Mouse (Mus musculus): ENCODE data around the gene Usp47.

Usp47 gene

DNA sequence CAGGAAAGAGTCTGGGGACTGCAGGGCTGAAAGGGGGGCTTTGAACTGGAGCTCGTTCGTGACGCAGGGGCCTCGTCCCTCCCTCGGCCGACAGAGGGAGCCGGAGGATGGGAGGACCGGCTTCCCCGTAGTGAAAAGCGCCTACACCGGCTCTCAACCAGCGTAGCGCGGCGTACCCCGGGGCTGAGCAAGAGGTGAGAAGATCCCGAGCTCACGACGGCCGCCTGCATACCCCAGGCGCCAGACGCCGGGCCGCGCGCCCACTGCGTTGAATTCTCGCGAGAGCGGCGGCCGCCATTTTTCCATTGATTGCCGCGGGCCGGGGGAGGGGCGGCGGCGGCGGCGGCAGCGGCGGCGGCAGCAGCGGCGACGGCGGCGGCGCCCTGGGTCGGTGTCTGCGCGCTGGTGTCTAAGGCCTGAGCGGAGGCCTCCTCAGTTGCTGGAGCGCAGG is at the start of gene Usp47:
Usp47 (plus strand) TSS at position 355 of the 451 bp plus-strand sequence.
- DNase-seq (ENCODE audit: low read depth, low spot score), result peak; percentile 94

DNA sequence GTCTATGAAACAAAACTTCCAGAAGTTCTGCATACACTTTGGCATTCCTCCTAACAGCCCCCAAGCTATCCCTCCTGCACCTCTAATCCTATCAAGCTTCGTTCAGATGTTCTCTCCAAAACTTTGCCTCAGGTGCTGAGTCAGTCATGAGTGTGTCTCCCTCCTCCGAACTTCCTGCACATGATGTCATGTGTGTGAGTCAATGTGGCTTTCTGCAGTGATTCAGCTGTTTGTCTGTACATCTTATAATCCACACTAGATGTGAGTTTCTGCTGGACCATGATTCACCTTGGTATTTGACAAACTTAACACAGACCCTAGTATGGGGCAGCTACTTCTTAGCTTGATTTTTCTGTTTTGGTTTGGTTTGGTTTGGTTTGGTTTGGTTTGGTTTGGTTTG is 46.9 kb upstream of the Usp47 start:
- no peak for DNase-seq (ENCODE audit: low read depth, low spot score)

DNA sequence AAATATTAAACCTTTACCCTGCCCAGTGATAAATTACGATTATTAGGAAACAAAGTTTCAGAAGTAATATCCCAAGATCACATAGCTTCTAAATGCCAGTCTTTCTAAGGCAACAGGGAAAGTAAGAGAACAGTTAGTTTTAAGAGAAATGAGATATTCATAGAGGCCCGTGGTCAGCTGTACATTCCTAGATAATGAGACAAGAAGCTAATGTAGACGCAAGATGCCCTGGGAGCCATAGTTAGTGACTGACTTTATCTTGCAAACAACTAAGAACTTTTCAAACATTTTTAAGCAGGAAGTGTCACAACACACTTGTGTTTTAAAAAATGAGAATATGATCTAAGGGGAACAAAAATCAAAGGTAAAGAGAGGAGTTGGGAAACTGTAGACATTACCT is 45.4 kb upstream of the Usp47 start:
- DNase-seq (ENCODE audit: low read depth, low spot score), result no peak

DNA sequence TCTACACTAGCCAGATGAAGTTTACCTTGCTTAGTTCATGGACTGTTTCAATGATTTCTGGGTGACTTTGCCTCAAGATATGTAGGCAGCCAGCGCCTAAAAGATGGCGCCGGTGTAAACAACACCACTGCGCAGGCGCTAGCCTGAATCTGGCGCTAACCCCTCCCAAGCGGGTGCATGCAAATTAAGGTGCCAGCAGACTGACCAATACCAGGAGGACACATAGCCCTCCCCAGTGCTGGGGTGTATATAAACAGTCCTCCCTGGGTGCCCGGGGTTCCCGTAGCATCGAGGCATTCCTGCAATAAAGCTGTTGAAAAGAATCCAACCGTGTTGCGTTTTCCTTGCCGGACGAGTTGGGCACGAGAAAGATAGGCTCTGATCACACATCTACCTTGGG is 41.0 kb upstream of the Usp47 start:
- DNase-seq (ENCODE audit: low read depth, low spot score), result no peak

DNA sequence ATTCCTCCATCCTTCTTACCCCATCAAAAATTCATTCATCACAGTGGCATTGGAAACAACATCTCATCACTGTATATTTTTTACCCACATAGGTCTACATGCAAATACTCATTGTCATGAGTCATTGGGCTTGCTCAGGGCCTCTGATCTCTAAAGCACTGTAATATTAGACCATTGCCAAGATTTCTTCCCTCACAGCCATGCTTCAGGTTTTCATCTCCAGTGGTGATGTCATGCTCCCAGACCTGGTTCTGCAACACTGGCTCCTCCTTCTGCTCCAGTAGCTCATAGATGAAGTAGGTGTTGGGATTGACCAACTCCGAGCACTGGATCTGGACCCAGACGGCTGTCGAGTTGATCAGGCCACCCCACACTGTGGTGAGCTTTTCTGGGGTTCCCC is 38.8 kb upstream of the Usp47 start:
- DNase-seq (ENCODE audit: low read depth, low spot score), result no peak

DNA sequence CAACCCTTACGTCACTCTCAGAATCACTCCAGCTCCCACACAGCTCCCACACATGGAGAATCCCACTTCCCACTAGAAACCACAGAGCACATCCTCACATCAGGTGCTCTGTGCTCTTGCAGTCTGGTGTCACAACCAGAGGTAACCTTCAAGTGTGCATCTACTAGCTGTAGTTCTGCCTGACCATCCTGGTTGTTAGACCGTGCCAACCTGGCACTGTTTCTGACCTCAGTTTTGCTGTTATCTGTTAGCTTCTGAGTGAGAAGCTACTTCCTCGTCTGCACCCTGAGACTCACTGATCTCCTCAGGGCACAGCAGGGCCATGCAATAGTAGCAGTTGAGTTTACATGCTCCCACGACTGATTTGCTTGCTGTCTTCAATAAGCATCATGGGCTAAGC is 38.0 kb upstream of the Usp47 start:
- DNase-seq (ENCODE audit: low read depth, low spot score), result no peak

DNA sequence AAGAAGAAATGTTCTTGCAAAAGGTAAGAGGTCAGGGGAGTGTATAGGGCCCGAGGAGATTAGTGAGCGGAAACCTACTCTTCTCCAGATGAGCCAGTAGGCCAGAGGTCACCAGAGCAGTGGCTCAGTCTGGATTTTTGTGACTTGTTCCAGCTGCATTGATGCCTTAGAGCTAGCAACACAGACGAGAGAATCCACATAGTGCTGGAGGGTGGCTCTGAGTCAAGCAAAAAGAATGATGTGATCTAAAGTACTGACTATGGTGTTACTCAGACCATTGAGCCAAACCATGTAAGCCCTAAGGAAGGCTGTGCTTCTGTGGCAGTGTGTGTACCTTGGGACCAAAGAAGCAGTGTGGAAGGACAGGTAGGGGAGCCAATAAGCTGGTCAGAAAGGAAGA is 36.4 kb upstream of the Usp47 start:
- no peak for DNase-seq (ENCODE audit: low read depth, low spot score)

DNA sequence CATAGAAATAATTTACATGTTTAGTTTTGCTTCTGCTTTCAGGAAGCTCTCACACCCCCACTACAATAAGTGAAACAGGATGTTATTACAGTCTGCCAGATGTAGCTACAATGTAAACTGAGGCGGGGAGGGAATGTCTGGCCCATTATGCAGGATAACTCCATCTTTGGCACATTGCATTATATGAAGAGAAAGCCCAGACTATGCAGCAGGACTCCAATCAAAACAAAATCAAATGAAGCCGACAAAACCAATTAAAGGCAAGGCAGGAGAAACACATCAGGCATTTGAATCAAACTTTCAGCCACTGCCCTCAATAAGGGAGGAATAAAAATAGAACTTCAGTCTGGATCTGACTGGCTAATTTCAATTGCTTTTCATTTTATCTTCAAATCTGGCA is 25.9 kb upstream of the Usp47 start:
- no peak for DNase-seq (ENCODE audit: low read depth, low spot score)

DNA sequence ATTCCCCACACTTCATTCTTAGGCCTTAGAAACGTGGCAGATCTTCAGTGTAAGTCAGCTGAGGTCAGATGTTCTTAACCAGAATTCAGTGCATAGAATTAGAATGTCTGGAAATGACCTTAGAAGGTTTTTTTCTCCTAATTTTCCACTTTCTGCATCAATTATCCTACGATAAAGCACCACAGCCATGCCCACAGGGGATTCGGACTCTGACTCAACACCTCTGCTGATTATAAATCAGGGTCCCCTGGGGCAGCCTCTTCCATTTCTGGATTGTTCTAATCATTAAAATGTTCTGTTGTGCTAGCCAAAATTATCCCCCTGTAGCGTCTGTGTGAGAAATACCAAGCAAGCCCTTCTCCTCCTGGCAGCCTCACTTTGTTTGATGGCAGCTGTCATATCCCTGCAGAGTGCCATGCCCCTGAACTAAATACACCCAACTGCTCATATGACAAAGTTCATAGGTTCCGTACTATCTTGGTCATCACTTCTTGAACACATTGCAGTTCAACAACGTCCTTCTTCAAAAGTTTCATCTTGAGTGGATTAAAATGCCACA is 24.8 kb upstream of the Usp47 start:
- DNase-seq (ENCODE audit: low read depth, low spot score), result no peak

DNA sequence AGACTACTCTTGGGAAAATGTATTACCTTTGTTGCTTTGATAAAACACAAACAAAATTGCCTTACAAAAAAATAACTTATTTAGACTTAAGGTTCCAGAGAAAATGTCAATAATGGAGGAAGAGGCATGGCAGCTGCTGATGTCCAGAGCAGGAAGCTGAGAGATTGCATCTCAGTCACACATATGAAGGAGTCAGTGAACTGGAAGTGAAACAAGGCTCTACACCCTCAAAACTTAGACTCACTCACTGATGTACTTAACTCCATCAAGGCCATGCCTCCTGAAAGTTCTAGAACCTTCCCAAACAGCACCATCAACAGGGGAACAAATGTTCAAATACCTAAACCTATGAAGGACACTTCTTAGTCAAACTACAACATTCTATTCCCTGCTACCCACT is 23.9 kb upstream of the Usp47 start:
- no peak for DNase-seq (ENCODE audit: low read depth, low spot score)

DNA sequence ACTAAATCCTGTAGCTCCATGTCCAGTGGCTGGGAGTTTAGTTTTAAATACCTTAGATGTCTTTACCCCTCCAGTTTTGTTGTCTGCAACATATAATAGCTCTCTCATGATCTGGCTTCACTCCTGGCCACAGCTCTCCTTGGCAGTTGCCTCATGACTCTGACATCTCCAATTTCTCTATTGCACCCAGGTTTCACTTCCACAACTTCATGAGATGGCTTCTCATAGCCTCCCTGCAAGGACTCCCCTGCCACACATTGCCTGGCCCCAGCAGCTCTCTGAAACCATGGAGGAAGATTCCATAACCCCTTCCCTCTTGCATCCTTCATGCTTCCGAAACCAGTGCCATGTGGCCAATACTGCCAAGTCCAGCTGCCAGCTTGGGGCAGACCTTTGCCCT is 23.1 kb upstream of the Usp47 start:
- no peak for DNase-seq (ENCODE audit: low read depth, low spot score)

DNA sequence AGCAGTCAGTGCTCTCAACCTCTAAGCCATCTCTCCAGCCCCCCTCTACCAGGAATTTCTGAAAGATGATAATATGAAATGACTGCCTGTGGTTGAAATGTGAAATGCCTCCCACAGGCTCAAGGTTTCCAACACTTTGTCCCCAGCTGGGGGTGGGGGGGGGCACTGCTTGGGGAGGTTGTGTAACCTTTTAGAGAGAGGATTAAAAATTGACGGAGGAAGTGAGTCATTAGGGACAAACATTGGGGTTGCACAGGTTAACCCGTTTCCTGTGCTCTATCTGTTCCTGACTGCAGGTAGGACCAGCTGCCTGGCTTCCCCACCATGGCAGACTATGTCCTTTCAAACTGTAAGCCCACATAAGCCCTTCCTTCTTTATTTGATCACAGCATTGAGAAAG is 12.8 kb upstream of the Usp47 start:
- DNase-seq (ENCODE audit: low read depth, low spot score), result no peak

DNA sequence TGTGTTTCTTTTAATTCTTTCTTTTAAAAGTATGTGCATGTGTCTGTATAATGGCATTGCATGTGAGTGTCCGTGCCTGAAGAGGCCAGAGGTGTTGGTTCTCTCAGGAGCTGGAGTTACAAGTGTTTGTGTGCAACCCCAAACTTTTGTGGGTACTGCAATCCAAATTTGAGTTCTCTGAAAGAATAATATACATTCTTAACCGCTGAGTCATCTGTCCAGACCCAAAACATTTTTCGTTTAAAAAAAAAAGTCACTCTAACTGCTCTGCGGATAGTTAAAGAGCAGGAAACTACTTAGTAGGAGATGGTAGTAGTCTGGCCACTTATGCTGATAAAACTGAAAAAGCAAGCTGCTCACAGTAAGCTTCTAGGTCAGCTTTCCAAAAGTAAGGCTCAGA is 12.3 kb upstream of the Usp47 start:
- no peak for DNase-seq (ENCODE audit: low read depth, low spot score)

DNA sequence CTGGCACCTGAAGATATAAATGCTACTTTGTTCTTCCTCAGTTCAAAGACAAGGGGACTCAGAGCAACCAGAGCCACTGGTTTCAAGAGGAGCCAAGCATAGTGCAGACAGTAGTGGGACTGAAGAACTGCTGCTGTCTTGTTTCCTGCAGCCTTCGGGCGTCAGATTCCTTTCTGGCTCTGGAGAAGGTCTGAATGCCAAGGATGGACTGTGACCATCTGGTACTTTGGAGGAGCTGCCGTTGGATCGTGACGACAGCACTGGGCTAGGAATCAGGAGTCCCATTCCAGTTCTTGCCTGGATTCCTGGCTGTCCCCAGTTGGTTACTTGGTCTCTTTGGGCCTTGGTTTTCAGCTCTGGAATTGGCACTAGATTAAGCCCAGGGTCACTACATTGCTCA is 11.2 kb upstream of the Usp47 start:
- no peak for DNase-seq (ENCODE audit: low read depth, low spot score)

DNA sequence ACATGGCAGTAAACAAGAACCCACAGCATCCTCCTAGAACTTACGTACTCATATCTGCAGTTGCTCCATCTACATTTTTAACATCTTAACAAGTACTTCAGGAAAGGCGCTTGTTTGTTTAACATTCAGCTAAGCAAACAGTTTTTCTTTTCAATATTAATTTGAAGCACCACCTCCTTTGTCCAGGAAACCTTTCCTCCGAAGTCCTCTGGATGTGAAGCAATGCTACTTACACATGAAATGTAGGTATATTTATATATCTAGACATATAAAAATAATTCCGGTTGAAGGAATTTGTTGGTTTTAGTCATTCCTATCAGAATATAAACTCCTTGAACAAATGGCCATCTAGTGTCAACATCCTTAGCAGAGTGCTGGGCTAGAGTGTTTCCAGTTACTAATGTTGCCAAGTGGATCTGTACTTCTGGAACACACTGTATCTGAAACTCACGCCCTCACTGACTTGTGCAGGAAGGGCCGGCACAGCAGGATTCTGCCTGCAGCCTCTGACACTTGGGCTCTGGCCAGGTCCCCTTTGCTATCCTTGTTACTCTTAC is 10.6 kb upstream of the Usp47 start:
- no peak for DNase-seq (ENCODE audit: low read depth, low spot score)

DNA sequence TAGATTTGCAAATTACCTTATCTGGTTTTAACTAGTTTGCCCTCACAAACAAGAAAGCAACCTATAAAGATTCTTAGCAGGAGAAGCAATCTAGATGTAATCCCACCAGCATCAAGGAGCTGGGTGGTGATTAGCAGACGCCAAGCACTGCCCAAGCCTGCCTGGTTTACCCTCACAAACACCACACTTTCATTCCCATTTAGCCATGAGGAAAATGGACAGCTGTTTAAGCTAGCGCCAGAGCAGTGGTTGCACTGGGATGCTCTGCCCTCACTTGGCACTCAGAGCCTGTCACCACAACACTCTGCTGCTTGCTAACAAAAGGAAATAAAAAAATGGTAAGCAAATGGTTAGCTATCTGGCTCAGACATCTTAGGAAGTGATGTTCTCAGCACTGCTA is 9.2 kb upstream of the Usp47 start:
- no peak for DNase-seq (ENCODE audit: low read depth, low spot score)

DNA sequence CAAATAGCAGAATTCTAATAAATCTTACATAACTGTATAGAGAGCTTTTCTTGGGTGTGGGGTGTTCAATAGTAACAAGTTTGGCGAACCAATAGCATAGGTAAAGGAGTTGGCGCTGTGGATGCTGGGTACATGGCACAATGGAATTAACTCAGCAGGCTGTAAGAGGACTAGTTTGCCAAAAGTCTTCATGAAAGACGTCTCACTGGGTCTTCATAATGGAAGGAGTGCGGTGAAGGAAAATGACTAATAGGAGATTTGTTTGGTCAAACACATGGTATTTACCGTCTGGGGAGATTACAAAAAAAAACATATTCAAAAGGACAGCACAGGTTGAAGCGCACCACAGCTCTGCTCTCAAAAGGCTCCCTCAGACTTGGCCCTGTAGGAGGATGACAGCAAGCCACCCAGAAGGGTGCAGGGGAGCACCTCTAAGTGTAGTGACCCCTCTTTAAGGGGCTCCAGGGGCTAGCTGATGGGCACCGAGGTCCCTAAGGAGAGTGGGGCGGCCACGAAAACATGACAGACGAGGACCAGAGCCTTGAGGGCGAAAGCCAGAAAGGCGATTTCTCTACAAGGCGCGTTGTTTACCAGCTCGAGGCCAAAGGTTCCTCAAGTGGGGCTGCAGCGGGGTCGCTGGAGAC is 676 bp upstream of the Usp47 start:
- no peak for DNase-seq (ENCODE audit: low read depth, low spot score)

DNA sequence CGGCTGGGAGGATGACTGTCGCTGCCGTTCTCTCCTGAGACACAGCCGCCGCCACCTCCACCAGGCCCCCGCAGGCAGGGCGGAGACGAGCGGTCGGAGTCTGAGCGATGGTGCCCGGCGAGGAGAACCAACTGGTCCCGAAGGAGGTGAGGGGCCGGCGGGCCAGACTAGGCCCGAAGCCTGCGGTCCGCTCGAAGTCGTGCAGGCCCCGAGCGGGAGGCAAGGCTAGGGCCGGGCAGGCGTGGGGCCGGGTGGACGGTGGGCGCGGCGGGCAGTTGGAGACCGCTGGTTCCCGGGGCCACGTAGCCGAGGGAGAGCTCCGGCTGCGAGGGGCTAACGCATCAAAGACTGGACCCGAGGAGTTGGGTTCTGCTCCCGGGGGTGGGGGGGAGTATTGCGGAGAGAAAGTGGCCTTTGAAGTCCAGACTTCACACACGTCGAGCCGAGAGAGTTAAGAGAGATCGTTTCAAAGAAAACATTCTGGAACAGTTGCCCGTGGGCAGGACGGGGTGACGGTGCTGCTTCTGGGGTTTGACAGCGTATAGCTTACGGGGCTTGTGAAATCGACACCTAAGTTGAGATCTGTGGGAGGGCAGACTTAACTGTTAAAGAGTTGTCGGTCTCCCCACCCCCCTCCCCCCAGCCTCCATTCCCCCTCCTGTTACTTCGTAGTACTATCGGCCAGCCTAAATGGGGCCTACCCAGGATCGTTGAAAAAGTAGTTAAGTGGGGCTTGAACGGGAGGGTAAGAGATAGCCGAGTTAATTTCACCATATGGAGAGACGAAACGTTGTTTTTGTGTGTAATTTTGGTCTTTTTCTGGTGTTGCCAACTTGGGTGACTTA is 519 bp downstream of the Usp47 start:
- peak; percentile 67 for DNase-seq (ENCODE audit: low read depth, low spot score)

DNA sequence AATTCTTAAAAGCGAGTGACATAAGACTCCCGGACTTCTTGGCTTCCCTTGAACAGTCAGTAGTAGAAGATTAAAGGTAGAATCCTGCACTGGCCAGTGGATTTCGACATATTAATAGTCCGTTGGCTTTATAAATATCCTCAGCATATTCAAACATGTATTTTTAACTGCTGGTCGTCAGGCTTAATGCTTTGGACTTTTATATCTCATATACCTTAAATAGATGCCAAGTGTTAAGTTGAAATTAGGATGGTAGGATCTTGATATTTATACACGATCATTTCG is 1.1 kb downstream of the Usp47 start:
- DNase-seq (ENCODE audit: low read depth, low spot score), result no peak

DNA sequence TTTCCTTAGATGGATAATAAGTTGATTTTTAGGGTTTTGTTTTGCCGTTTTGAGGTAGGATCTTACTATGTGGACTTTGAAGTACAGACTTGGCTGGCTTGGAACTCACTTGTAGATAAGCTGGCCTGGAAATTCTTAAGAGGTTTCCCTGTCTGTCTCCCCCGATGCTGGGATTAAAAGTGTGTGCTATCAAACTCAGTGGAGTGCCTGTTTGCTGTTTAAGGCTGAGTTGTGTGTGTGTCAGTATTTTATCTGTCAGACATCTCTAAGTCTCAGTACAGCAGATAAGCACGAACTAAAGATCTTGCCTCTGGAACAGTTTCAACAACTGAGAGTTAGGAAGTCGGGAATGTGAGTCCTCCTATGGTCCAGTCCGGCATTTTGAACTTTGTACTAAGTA is 1.6 kb downstream of the Usp47 start:
- DNase-seq (ENCODE audit: low read depth, low spot score), result peak; percentile 7

DNA sequence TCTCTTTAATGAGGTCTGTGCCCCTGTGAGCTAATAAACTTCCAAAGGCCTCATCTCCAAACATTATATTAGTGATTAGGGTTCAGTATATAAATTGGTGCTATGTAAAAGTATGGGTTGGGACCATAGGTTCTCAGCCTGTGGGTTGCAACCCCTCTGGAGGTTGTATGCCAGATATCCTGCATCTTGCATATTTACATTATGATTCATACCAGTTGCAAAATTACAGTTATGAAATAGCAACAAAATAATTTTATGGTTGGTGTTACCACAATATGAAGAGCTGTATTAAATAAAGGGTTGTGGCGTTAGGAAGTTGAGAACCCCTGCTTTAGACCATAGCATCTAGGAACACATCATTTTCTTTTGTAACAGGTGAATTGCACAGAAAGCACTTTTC is 7.3 kb downstream of the Usp47 start:
- no peak for DNase-seq (ENCODE audit: low read depth, low spot score)

DNA sequence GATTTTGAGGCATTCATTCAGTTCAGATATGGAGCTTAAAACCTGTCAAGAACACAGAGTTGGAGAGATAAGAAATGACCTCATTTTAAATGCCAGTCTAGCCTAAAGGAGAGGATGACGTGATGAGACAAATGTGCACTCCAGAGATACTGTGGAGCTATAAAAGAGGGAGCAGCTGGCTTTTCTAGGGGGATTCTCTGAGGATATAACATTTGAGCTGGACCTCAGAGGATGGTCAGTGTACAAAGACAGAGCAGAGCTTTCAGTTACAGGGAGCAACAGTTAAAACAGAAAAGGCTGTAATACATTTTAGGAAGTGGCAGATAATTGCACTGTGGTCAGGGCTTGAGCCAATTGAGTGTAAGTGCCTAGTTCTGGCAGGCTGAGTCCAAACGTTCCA is 12.5 kb downstream of the Usp47 start:
- DNase-seq (ENCODE audit: low read depth, low spot score), result no peak

DNA sequence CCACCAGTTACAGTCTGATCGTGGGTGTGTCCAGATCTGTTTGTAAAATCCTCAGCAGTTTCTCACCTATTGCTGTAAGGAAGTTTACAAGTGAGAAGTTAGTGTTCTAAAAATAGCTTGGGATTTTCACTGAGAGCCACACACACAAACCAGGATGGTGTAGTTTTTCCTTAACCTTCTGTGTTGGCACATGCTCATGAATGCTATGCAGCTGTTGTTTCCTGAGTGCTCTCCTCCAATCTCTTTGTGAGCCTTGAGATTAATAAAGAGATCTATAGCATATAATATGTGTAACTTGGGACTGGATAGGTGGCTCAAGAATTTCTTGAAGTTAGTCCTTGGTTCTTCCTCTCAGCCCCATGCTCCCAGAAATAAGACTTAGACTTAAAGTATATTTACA is 13.3 kb downstream of the Usp47 start:
- DNase-seq (ENCODE audit: low read depth, low spot score), result no peak
